Mouse (Mus musculus) testis, adult 2 months (tissue): ENCODE measurements around the gene Pkp1. TPM values are rescaled to one million over a fixed set of nuclear protein-coding genes. Genes with fewer than 3 reads are reported as not detected.
A peak's percentile ranks its signal among the peaks of the same experiment; 100 is the strongest.

ENCODE experiments used
- H3K27ac ChIP-seq: fragments of 200-500 bp; 2 replicates; pipeline ENCODE4 v1.5.1; 2012; ENCODE audit warnings: low read depth, low read length; ENCODE audit not compliant: control insufficient read depth, insufficient read depth
- H3K27me3 ChIP-seq: fragments of 200-500 bp; 2 replicates; pipeline ENCODE4 v1.6.1; 2012; ENCODE audit warnings: mild to moderate bottlenecking, low read length, moderate library complexity; ENCODE audit not compliant: control insufficient read depth, insufficient read depth
- H3K36me3 ChIP-seq: fragments of 200-500 bp; 2 replicates; pipeline ENCODE4 v1.6.1; 2012; ENCODE audit warnings: mild to moderate bottlenecking, low read length; ENCODE audit not compliant: control insufficient read depth, insufficient read depth
- H3K4me1 ChIP-seq: fragments of 200-500 bp; 2 replicates; pipeline ENCODE4 v1.6.1; 2012; ENCODE audit warnings: low read length; ENCODE audit not compliant: control insufficient read depth, insufficient read depth
- H3K4me3 ChIP-seq: fragments of 200-500 bp; 2 replicates; pipeline ENCODE4 v1.5.1; 2012; ENCODE audit warnings: low read depth, mild to moderate bottlenecking, low read length, moderate library complexity, mixed read lengths; ENCODE audit not compliant: control insufficient read depth
- CTCF ChIP-seq: fragments of 200-500 bp; IDR thresholded peaks from 2 replicates; pipeline ENCODE4 v1.5.1; 2012; ENCODE audit warnings: low read depth, mild to moderate bottlenecking, inconsistent platforms, low read length, moderate library complexity; ENCODE audit not compliant: control insufficient read depth, insufficient read depth, insufficient replicate concordance
- POLR2A ChIP-seq: fragments of 200-500 bp; IDR thresholded peaks from 2 replicates; pipeline ENCODE4 v1.6.1; 2012; ENCODE audit warnings: low read depth, mild to moderate bottlenecking, inconsistent platforms, low read length, moderate library complexity; ENCODE audit not compliant: control insufficient read depth
- polyA plus RNA-seq: library from polyadenylated mRNA; depleted of rRNA; stranded (reverse); fragments of >200 nt; gene quantifications from 2 replicates; pipeline ENCODE4 v1.2.3, GENCODE M21; 2012

Gene Pkp1
- polyA plus RNA-seq, 1 experiment = 6.5 TPM

GRCm38 (mm10) chr1:135944526-135945259 lies 25.7 kb upstream of the Pkp1 start:
- H3K4me3 ChIP-seq = peak overlapping the region; percentile 25
- H3K36me3 ChIP-seq = no peaks in the 10 kb centered on the region

GRCm38 (mm10) chr1:135943713-135944112 lies 24.7 kb upstream of the Pkp1 start:
- TF ChIP-seq POLR2A (no peak), CTCF (no peak)
- H3K27me3 ChIP-seq = no peaks in the 10 kb centered on the region
- H3K27ac ChIP-seq = no peak overlapping the region
- peaks cover 11% of the 10 kb centered on the region for H3K4me1 ChIP-seq
- H3K4me3 ChIP-seq = no peak overlapping the region
- no peaks in the 10 kb centered on the region for H3K36me3 ChIP-seq

More at GRCm38 (mm10) chr1:135944526-135945259, 25.7 kb upstream of the Pkp1 start:
- Histone ChIP-seq H3K4me1 (peaks cover 11% of the 10 kb centered on the region), H3K27me3 (no peaks in the 10 kb centered on the region), H3K27ac (no peak overlapping the region)
- TF ChIP-seq CTCF (no peak), POLR2A (no peak)

GRCm38 (mm10) chr1:135942116-135942515 lies 23.1 kb upstream of the Pkp1 start:
- H3K4me3 ChIP-seq = no peak overlapping the region
- H3K36me3 ChIP-seq = no peaks in the 10 kb centered on the region
- TF ChIP-seq CTCF (no peak), POLR2A (no peak)
- H3K27ac ChIP-seq = no peak overlapping the region
- H3K4me1 ChIP-seq = peaks cover 11% of the 10 kb centered on the region
- H3K27me3 ChIP-seq = no peaks in the 10 kb centered on the region

GRCm38 (mm10) chr1:135941259-135942006 lies 22.4 kb upstream of the Pkp1 start:
- Histone ChIP-seq H3K36me3 (no peaks in the 10 kb centered on the region), H3K4me1 (peaks cover 11% of the 10 kb centered on the region), H3K4me3 (no peak overlapping the region), H3K27me3 (no peaks in the 10 kb centered on the region), H3K27ac (no peak overlapping the region)
- TF ChIP-seq POLR2A (no peak), CTCF (no peak)

GRCm38 (mm10) chr1:135936091-135936490 lies 17.1 kb upstream of the Pkp1 start:
- H3K27me3 ChIP-seq = no peaks in the 10 kb centered on the region
- no peaks in the 10 kb centered on the region for H3K4me1 ChIP-seq
- no peak overlapping the region for H3K27ac ChIP-seq
- H3K36me3 ChIP-seq = no peaks in the 10 kb centered on the region
- no peak overlapping the region for H3K4me3 ChIP-seq
- TF ChIP-seq POLR2A (no peak), CTCF (no peak)

- no peak for TF ChIP-seq POLR2A
- TF ChIP-seq CTCF = no peak
- no peaks in the 10 kb centered on the region for H3K36me3 ChIP-seq
- no peaks in the 10 kb centered on the region for H3K27me3 ChIP-seq
- no peak overlapping the region for H3K4me3 ChIP-seq
- H3K27ac ChIP-seq = no peak overlapping the region
- no peaks in the 10 kb centered on the region for H3K4me1 ChIP-seq
Measured at GRCm38 (mm10) chr1:135933704-135934293, 14.8 kb upstream of the Pkp1 start.

GRCm38 (mm10) chr1:135929876-135930275 lies 10.9 kb upstream of the Pkp1 start:
- Histone ChIP-seq H3K27ac (no peak overlapping the region), H3K4me1 (no peaks in the 10 kb centered on the region), H3K36me3 (no peaks in the 10 kb centered on the region), H3K27me3 (no peaks in the 10 kb centered on the region), H3K4me3 (no peak overlapping the region)
- TF ChIP-seq CTCF (no peak), POLR2A (no peak)
